Mouse (Mus musculus) embryonic facial prominence, embryonic 12.5 days (tissue): Measurements from ENCODE around the gene Galntl5. TPM values are rescaled to one million over a fixed set of nuclear protein-coding genes. Genes with fewer than 3 reads are reported as not detected.
"Not testable (repeated sequence)": the region's sequence is repeated elsewhere in the genome, so short reads cannot be mapped to it uniquely, and the experiment has no call there.

Experiments used
- ATAC-seq: fragments of 200-750 bp; cut with Nextera tagmentation; 2 replicates; pipeline ENCODE4 v1.8.0; 2017; ENCODE audit not compliant: insufficient number of reproducible peaks, insufficient read depth, low FRiP score, low TSS enrichment
- H3K27ac ChIP-seq: fragments of 300-500 bp; sonication (generic); 2 replicates; pipeline ENCODE4 v1.5.1; 2016; ENCODE audit warnings: mild to moderate bottlenecking
- H3K27me3 ChIP-seq: fragments of 300-500 bp; sonication (generic); 2 replicates; pipeline ENCODE4 v1.6.1; 2016; ENCODE audit warnings: mild to moderate bottlenecking, moderate library complexity
- H3K36me3 ChIP-seq: fragments of 300-500 bp; sonication (generic); 2 replicates; pipeline ENCODE4 v1.6.1; 2016; ENCODE audit warnings: mild to moderate bottlenecking
- H3K4me1 ChIP-seq: fragments of 300-500 bp; sonication (generic); 2 replicates; pipeline ENCODE4 v1.6.1; 2016
- H3K4me2 ChIP-seq: fragments of 300-500 bp; sonication (generic); replicated peaks from 2 replicates; pipeline ENCODE4 v1.6.1; 2016; ENCODE audit warnings: mild to moderate bottlenecking, moderate library complexity
- H3K4me3 ChIP-seq: fragments of 300-500 bp; sonication (generic); 2 replicates; pipeline ENCODE4 v1.5.1; 2016; ENCODE audit warnings: mild to moderate bottlenecking
- H3K9ac ChIP-seq: fragments of 300-500 bp; sonication (generic); 2 replicates; pipeline ENCODE4 v1.6.1; 2016; ENCODE audit warnings: mild to moderate bottlenecking, moderate library complexity
- H3K9me3 ChIP-seq: fragments of 300-500 bp; sonication (generic); 2 replicates; pipeline ENCODE4 v1.6.1; 2016; ENCODE audit warnings: mild to moderate bottlenecking, moderate library complexity
- WGBS: fragments of 180-500 bp; shearing (Covaris S2); methylation state at CpG from one replicate; pipeline ENCODE4 v1.1.7; 2016; 5-methylcytosine and 5-hydroxymethylcytosine counted together
- polyA plus RNA-seq: library from polyadenylated mRNA; unstranded; fragments of >200 nt; fragmentation: Nextera tagmentation; extraction: Ambion mirVana; gene quantifications from 2 replicates; pipeline ENCODE4 v1.2.1, GENCODE M21; 2016

Gene Galntl5
- polyA plus RNA-seq, 1 experiment from 2014 or later, result not detected

GRCm38 (mm10) chr5:25165102-25165788 is 16.0 kb upstream of the Galntl5 start:
- Histone ChIP-seq H3K4me1 (no peaks in the 10 kb centered on the region), H3K4me3 (no peak overlapping the region), H3K4me2 (no peak overlapping the region), H3K9ac (no peak overlapping the region), H3K36me3 (no peaks in the 10 kb centered on the region), H3K27me3 (no peaks in the 10 kb centered on the region), H3K9me3 (no peaks in the 10 kb centered on the region), H3K27ac (no peak overlapping the region)
- no peak for ATAC-seq
- WGBS, result 81% methylated on average over 4 of the region's 4 CpGs

- Histone ChIP-seq H3K9ac (no peak overlapping the region), H3K4me1 (no peaks in the 10 kb centered on the region), H3K27me3 (no peaks in the 10 kb centered on the region), H3K4me3 (no peak overlapping the region), H3K27ac (no peak overlapping the region), H3K36me3 (no peaks in the 10 kb centered on the region), H3K4me2 (no peak overlapping the region), H3K9me3 (no peaks in the 10 kb centered on the region)
- ATAC-seq, result no peak
- WGBS, result 87% methylated on average over 3 of the region's 3 CpGs
Observed at GRCm38 (mm10) chr5:25165789-25166135, 15.5 kb upstream of the Galntl5 start.

- Histone ChIP-seq H3K4me3 (no peak overlapping the region), H3K36me3 (no peaks in the 10 kb centered on the region), H3K9me3 (no peaks in the 10 kb centered on the region), H3K9ac (no peak overlapping the region), H3K27ac (no peak overlapping the region), H3K4me1 (no peaks in the 10 kb centered on the region), H3K27me3 (no peaks in the 10 kb centered on the region), H3K4me2 (no peak overlapping the region)
- no peak for ATAC-seq
- 72% methylated on average over 4 of the region's 4 CpGs for WGBS
Observed at GRCm38 (mm10) chr5:25166665-25167064, 14.6 kb upstream of the Galntl5 start.

- 89% methylated on average over 5 of the region's 5 CpGs for WGBS
- not testable (repeated sequence) for H3K27me3 ChIP-seq, H3K9ac ChIP-seq, H3K4me3 ChIP-seq, H3K9me3 ChIP-seq, H3K4me2 ChIP-seq, ATAC-seq, H3K4me1 ChIP-seq, H3K27ac ChIP-seq, H3K36me3 ChIP-seq
Observed at GRCm38 (mm10) chr5:25177937-25178336, 3.3 kb upstream of the Galntl5 start.

GRCm38 (mm10) chr5:25178543-25178942 is 2.7 kb upstream of the Galntl5 start:
- H3K9me3 ChIP-seq, H3K36me3 ChIP-seq, H3K4me1 ChIP-seq, H3K9ac ChIP-seq, H3K4me3 ChIP-seq, H3K27me3 ChIP-seq, H3K27ac ChIP-seq, ATAC-seq, H3K4me2 ChIP-seq: not testable (repeated sequence)
- 93% methylated on average over 4 of the region's 4 CpGs for WGBS

- ATAC-seq, result no peak
- H3K4me2 ChIP-seq, result no peak overlapping the region
- H3K27me3 ChIP-seq, result no peaks in the 10 kb centered on the region
- 93% methylated on average over 4 of the region's 4 CpGs for WGBS
- H3K9ac ChIP-seq, result no peak overlapping the region
- H3K9me3 ChIP-seq, result no peaks in the 10 kb centered on the region
- no peak overlapping the region for H3K27ac ChIP-seq
- H3K4me3 ChIP-seq, result no peak overlapping the region
- H3K4me1 ChIP-seq, result peaks cover 4% of the 10 kb centered on the region; the same call in 1 of the 2 replicates
- no peaks in the 10 kb centered on the region for H3K36me3 ChIP-seq
Observed at GRCm38 (mm10) chr5:25179284-25179683, 2.0 kb upstream of the Galntl5 start.

- H3K9me3 ChIP-seq, result no peaks in the 10 kb centered on the region
- no peak overlapping the region for H3K9ac ChIP-seq
- H3K27ac ChIP-seq, result no peak overlapping the region
- H3K36me3 ChIP-seq, result no peaks in the 10 kb centered on the region
- H3K4me1 ChIP-seq, result peaks cover 4% of the 10 kb centered on the region; the same call in 1 of the 2 replicates
- no peaks in the 10 kb centered on the region for H3K27me3 ChIP-seq
- no peak for ATAC-seq
- no peak overlapping the region for H3K4me3 ChIP-seq
- no peak overlapping the region for H3K4me2 ChIP-seq
- WGBS, result 94% methylated on average over 3 of the region's 3 CpGs
Observed at GRCm38 (mm10) chr5:25179936-25180488, 1.2 kb upstream of the Galntl5 start.

GRCm38 (mm10) chr5:25183595-25183994 is 2.3 kb downstream of the Galntl5 start:
- Histone ChIP-seq H3K4me1 (peaks cover 14% of the 10 kb centered on the region; the same call in 1 of the 2 replicates), H3K27ac (no peak overlapping the region), H3K9ac (no peak overlapping the region), H3K27me3 (no peaks in the 10 kb centered on the region), H3K4me3 (no peak overlapping the region), H3K9me3 (no peaks in the 10 kb centered on the region), H3K36me3 (no peaks in the 10 kb centered on the region), H3K4me2 (no peak overlapping the region)
- WGBS, result 73% methylated on average over 4 of the region's 4 CpGs
- no peak for ATAC-seq

GRCm38 (mm10) chr5:25184594-25184993 is 3.3 kb downstream of the Galntl5 start:
- Histone ChIP-seq H3K4me1 (peaks cover 16% of the 10 kb centered on the region; the same call in 1 of the 2 replicates), H3K9ac (no peak overlapping the region), H3K36me3 (no peaks in the 10 kb centered on the region), H3K27me3 (no peaks in the 10 kb centered on the region), H3K4me2 (no peak overlapping the region), H3K27ac (no peak overlapping the region), H3K4me3 (no peak overlapping the region), H3K9me3 (no peaks in the 10 kb centered on the region)
- 56% methylated on average over 2 of the region's 2 CpGs for WGBS
- no peak for ATAC-seq

- H3K4me3 ChIP-seq, result no peak overlapping the region
- no peak overlapping the region for H3K4me2 ChIP-seq
- H3K4me1 ChIP-seq, result 0 out of 2 replicates have a peak, but pooled peaks cover 12% of the 10 kb centered on the region
- H3K27ac ChIP-seq, result no peak overlapping the region
- H3K27me3 ChIP-seq, result no peaks in the 10 kb centered on the region
- no peak for ATAC-seq
- H3K9me3 ChIP-seq, result no peaks in the 10 kb centered on the region
- no peak overlapping the region for H3K9ac ChIP-seq
- no peaks in the 10 kb centered on the region for H3K36me3 ChIP-seq
Observed at GRCm38 (mm10) chr5:25187727-25188126, 6.5 kb downstream of the Galntl5 start.

GRCm38 (mm10) chr5:25188802-25189201 is 7.5 kb downstream of the Galntl5 start:
- H3K36me3 ChIP-seq, result no peaks in the 10 kb centered on the region
- ATAC-seq, result no peak
- H3K4me2 ChIP-seq, result no peak overlapping the region
- whole genome bisulfite sequencing, result 50% methylated on average over 1 of the region's 1 CpGs
- H3K9ac ChIP-seq, result no peak overlapping the region
- no peak overlapping the region for H3K27ac ChIP-seq
- H3K27me3 ChIP-seq, result no peaks in the 10 kb centered on the region
- no peaks in the 10 kb centered on the region for H3K9me3 ChIP-seq
- 0 out of 2 replicates have a peak, but pooled peaks cover 12% of the 10 kb centered on the region for H3K4me1 ChIP-seq
- no peak overlapping the region for H3K4me3 ChIP-seq

GRCm38 (mm10) chr5:25190521-25190920 is 9.3 kb downstream of the Galntl5 start:
- no peaks in the 10 kb centered on the region for H3K27me3 ChIP-seq
- 82% methylated on average over 2 of the region's 2 CpGs for WGBS
- no peak overlapping the region for H3K4me2 ChIP-seq
- no peak overlapping the region for H3K4me3 ChIP-seq
- no peaks in the 10 kb centered on the region for H3K36me3 ChIP-seq
- H3K9me3 ChIP-seq, result no peaks in the 10 kb centered on the region
- no peak overlapping the region for H3K27ac ChIP-seq
- H3K4me1 ChIP-seq, result 0 out of 2 replicates have a peak, but pooled peaks cover 12% of the 10 kb centered on the region
- ATAC-seq, result no peak
- H3K9ac ChIP-seq, result no peak overlapping the region
